Mouse (Mus musculus): ENCODE measurements around the gene Syne1. TPM values are rescaled to one million over a fixed set of nuclear protein-coding genes. Genes with fewer than 3 reads are reported as not detected.

The Syne1 gene
- polyA plus RNA-seq, 1 experiment from 2014 or later = 5.2 TPM

- H3K27me3 ChIP-seq = no peaks in the 10 kb centered on the region
- no peaks in the 10 kb centered on the region for H3K36me3 ChIP-seq
- WGBS = 83% methylated on average over 3 of the region's 3 CpGs
- ATAC-seq (replicated peaks) = no peak
- H3K9ac ChIP-seq (replicated peaks) = no peak overlapping the region
- no peak overlapping the region for H3K4me3 ChIP-seq
- H3K27ac ChIP-seq (replicated peaks) = no peak overlapping the region
- H3K4me2 ChIP-seq (replicated peaks) = no peak overlapping the region
- H3K9me3 ChIP-seq = no peaks in the 10 kb centered on the region
- no peaks in the 10 kb centered on the region for H3K4me1 ChIP-seq
These were observed 484.2 kb downstream of the Syne1 start for GRCm38 (mm10) chr10:5067113-5067512.

DNA sequence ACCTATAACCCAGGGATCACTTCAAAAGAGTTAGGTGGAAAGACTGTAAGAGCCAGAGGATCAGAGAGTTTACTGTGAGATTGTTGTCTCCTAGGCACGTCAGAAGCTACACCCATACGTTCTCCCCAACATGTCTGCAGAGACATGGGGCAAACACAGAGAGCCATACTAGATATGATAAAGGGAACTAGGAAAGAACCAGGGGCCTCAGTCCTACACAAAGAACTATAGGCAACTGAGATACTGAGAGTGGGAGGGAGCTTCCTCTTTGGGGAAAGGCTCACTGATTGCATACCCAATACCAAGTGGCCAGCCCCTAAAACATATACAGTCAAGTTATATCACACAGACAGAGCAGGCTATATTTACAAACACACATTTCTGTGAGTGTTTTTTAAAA lies 491.3 kb downstream of the Syne1 start:
- Histone ChIP-seq H3K9me3 (no peaks in the 10 kb centered on the region), H3K4me2 (replicated peaks) (no peak overlapping the region), H3K27me3 (no peaks in the 10 kb centered on the region), H3K4me3 (no peak overlapping the region), H3K4me1 (no peaks in the 10 kb centered on the region), H3K36me3 (no peaks in the 10 kb centered on the region), H3K27ac (replicated peaks) (no peak overlapping the region), H3K9ac (replicated peaks) (no peak overlapping the region)
- no peak for ATAC-seq (replicated peaks)
- WGBS = 91% methylated on average over 2 of the region's 2 CpGs

- 94% methylated on average over 2 of the region's 2 CpGs for WGBS
- no peak overlapping the region for H3K9ac ChIP-seq (replicated peaks)
- H3K27ac ChIP-seq (replicated peaks) = no peak overlapping the region
- H3K27me3 ChIP-seq = no peaks in the 10 kb centered on the region
- H3K36me3 ChIP-seq = no peaks in the 10 kb centered on the region
- no peak overlapping the region for H3K4me2 ChIP-seq (replicated peaks)
- H3K4me1 ChIP-seq = no peaks in the 10 kb centered on the region
- no peak overlapping the region for H3K4me3 ChIP-seq
- no peaks in the 10 kb centered on the region for H3K9me3 ChIP-seq
- no peak for ATAC-seq (replicated peaks)
These were observed 492.4 kb downstream of the Syne1 start for GRCm38 (mm10) chr10:5058876-5059275.

- H3K4me2 ChIP-seq (replicated peaks) = no peak overlapping the region
- H3K36me3 ChIP-seq = no peaks in the 10 kb centered on the region
- no peaks in the 10 kb centered on the region for H3K27me3 ChIP-seq
- no peak overlapping the region for H3K4me3 ChIP-seq
- no peaks in the 10 kb centered on the region for H3K4me1 ChIP-seq
- 96% methylated on average over 15 of the region's 15 CpGs for WGBS
- no peak for ATAC-seq (replicated peaks)
- no peak overlapping the region for H3K27ac ChIP-seq (replicated peaks)
- no peaks in the 10 kb centered on the region for H3K9me3 ChIP-seq
- no peak overlapping the region for H3K9ac ChIP-seq (replicated peaks)
These were observed 493.6 kb downstream of the Syne1 start for GRCm38 (mm10) chr10:5057661-5058060.

GRCm38 (mm10) chr10:5056940-5057339 lies 494.3 kb downstream of the Syne1 start:
- H3K27me3 ChIP-seq = no peaks in the 10 kb centered on the region
- H3K4me2 ChIP-seq (replicated peaks) = no peak overlapping the region
- H3K9ac ChIP-seq (replicated peaks) = no peak overlapping the region
- WGBS = 67% methylated on average over 3 of the region's 3 CpGs
- H3K36me3 ChIP-seq = no peaks in the 10 kb centered on the region
- no peak for ATAC-seq (replicated peaks)
- H3K27ac ChIP-seq (replicated peaks) = no peak overlapping the region
- H3K9me3 ChIP-seq = no peaks in the 10 kb centered on the region
- H3K4me1 ChIP-seq = no peaks in the 10 kb centered on the region
- no peak overlapping the region for H3K4me3 ChIP-seq

- H3K4me1 ChIP-seq = no peaks in the 10 kb centered on the region
- no peak overlapping the region for H3K4me2 ChIP-seq (replicated peaks)
- no peaks in the 10 kb centered on the region for H3K27me3 ChIP-seq
- 38% methylated on average over 10 of the region's 10 CpGs for WGBS
- H3K36me3 ChIP-seq = no peaks in the 10 kb centered on the region
- no peak for ATAC-seq (replicated peaks)
- H3K9ac ChIP-seq (replicated peaks) = no peak overlapping the region
- no peak overlapping the region for H3K4me3 ChIP-seq
- H3K27ac ChIP-seq (replicated peaks) = no peak overlapping the region
- no peaks in the 10 kb centered on the region for H3K9me3 ChIP-seq
These were observed 495.0 kb downstream of the Syne1 start for GRCm38 (mm10) chr10:5056243-5056735.

DNA sequence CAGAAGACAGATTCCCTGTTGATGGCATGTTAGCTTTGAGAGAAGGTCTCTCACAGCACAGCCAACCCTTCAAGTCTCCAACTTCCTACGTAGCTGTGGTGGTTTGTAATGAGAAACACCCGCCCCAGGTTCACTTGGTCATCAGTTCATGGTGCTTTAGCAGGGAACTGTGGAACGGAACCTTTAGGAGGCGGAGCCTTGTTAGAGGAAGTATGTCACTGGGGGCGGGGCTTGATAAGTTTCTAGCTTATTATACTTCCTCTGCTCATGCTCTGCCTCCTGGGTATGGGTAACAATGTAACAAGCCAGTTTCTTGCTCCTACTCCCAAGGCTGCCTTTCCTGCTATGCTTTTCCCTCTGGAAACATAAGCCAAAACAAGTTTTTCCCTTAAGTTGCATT lies 505.6 kb downstream of the Syne1 start:
- no peaks in the 10 kb centered on the region for H3K27me3 ChIP-seq
- H3K4me1 ChIP-seq = no peaks in the 10 kb centered on the region
- ATAC-seq (replicated peaks) = no peak

DNA sequence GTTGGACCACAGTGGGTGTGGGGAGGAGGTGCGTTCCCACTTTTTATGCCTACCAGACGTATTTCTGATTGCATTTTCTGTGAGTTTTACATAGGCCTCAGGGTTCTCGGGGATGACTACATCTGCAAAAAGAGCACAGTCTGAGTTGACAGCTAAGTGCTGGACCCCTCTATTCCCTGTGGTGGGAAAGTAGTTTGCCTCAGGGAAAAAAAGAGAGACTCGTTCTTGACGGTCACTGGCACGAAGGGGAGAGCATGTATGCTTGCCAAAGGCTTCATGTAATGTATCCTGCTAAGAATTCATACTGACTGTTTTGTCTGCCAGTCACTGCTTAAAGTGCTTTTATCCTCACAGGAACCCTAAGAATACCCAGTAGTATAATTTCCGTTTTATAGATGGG lies 506.1 kb downstream of the Syne1 start:
- ATAC-seq (replicated peaks) = no peak
- no peak overlapping the region for H3K27ac ChIP-seq (replicated peaks)
- WGBS = 81% methylated on average over 7 of the region's 7 CpGs

More for the DNA sequence above, 505.6 kb downstream of the Syne1 start:
- Histone ChIP-seq H3K4me3 (no peak overlapping the region), H3K9ac (replicated peaks) (no peak overlapping the region), H3K9me3 (no peaks in the 10 kb centered on the region), H3K36me3 (no peaks in the 10 kb centered on the region), H3K27ac (replicated peaks) (no peak overlapping the region), H3K4me2 (replicated peaks) (no peak overlapping the region)
- WGBS = 92% methylated on average over 5 of the region's 5 CpGs

GRCm38 (mm10) chr10:5044481-5044880 lies 506.8 kb downstream of the Syne1 start:
- no peak overlapping the region for H3K4me2 ChIP-seq (replicated peaks)
- no peak overlapping the region for H3K27ac ChIP-seq (replicated peaks)
- H3K9me3 ChIP-seq = no peaks in the 10 kb centered on the region
- H3K4me1 ChIP-seq = no peaks in the 10 kb centered on the region
- H3K9ac ChIP-seq (replicated peaks) = no peak overlapping the region
- ATAC-seq (replicated peaks) = no peak
- 92% methylated on average over 8 of the region's 8 CpGs for WGBS
- no peaks in the 10 kb centered on the region for H3K27me3 ChIP-seq
- no peaks in the 10 kb centered on the region for H3K36me3 ChIP-seq
- no peak overlapping the region for H3K4me3 ChIP-seq

More for the DNA sequence above, 506.1 kb downstream of the Syne1 start:
- H3K4me2 ChIP-seq (replicated peaks) = no peak overlapping the region
- H3K4me1 ChIP-seq = no peaks in the 10 kb centered on the region
- no peaks in the 10 kb centered on the region for H3K36me3 ChIP-seq
- H3K9ac ChIP-seq (replicated peaks) = no peak overlapping the region
- no peaks in the 10 kb centered on the region for H3K9me3 ChIP-seq
- no peaks in the 10 kb centered on the region for H3K27me3 ChIP-seq
- no peak overlapping the region for H3K4me3 ChIP-seq

GRCm38 (mm10) chr10:5041254-5041653 lies 510.0 kb downstream of the Syne1 start:
- Histone ChIP-seq H3K4me1 (no peaks in the 10 kb centered on the region), H3K36me3 (no peaks in the 10 kb centered on the region), H3K27me3 (no peaks in the 10 kb centered on the region), H3K4me3 (no peak overlapping the region), H3K4me2 (replicated peaks) (no peak overlapping the region), H3K9ac (replicated peaks) (no peak overlapping the region), H3K27ac (replicated peaks) (no peak overlapping the region), H3K9me3 (no peaks in the 10 kb centered on the region)
- WGBS = 79% methylated on average over 8 of the region's 8 CpGs
- ATAC-seq (replicated peaks) = no peak

DNA sequence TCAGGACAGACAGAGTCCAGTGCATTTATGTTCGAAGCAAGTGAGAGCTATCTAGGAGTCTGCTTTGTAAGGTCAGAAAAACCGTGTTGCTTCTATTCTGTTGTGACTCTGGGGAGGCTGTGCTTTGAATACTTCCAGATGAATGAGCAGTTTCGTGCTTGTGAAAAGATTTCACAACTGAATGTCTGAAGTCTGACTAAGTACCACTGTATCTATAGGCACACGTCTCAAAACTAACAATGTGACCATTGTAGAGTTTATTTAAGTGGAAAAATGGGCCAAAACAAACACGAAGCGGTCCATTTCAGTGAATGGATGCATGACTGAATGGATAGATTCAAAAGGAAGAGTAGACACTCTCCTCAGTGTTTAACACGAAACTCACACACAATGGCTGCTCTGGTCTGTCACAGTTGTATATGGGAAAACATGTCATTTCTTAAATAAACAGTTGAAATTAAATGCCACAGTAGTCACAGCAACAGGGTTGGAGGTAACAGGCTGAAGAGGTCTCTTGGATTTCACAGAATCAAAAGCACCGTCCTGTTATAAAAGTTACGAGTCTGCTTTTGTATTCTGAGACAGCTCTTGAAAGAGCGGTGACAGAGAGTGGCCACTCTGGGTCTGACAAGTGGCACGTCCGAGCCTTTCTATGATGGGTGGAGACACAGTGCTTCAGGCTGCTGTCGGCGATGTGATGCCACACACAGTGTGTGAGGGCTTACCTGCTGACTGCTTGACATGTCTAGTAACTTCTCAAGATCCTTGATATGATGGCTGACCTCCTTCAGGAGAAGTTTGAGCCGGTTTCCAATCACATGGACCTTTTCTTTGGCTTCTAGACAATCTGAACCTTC lies 518.9 kb downstream of the Syne1 start:
- no peak for ATAC-seq (replicated peaks)
- Histone ChIP-seq H3K4me2 (replicated peaks) (no peak overlapping the region), H3K27me3 (no peaks in the 10 kb centered on the region), H3K36me3 (no peaks in the 10 kb centered on the region; the same call in 1 of the 2 replicates), H3K9ac (replicated peaks) (no peak overlapping the region), H3K4me1 (0 out of 2 replicates have a peak, but pooled peaks cover 3% of the 10 kb centered on the region), H3K4me3 (no peak overlapping the region), H3K27ac (replicated peaks) (no peak overlapping the region), H3K9me3 (no peaks in the 10 kb centered on the region)
- 24% methylated on average over 15 of the region's 15 CpGs for WGBS

- H3K9me3 ChIP-seq = no peaks in the 10 kb centered on the region
- H3K27me3 ChIP-seq = no peaks in the 10 kb centered on the region
- no peak overlapping the region for H3K4me3 ChIP-seq
- H3K4me1 ChIP-seq = 0 out of 2 replicates have a peak, but pooled peaks cover 3% of the 10 kb centered on the region
- no peak overlapping the region for H3K9ac ChIP-seq (replicated peaks)
- WGBS = 90% methylated on average over 1 of the region's 1 CpGs
- no peak for ATAC-seq (replicated peaks)
- H3K36me3 ChIP-seq = no peaks in the 10 kb centered on the region; the same call in 1 of the 2 replicates
- no peak overlapping the region for H3K27ac ChIP-seq (replicated peaks)
- no peak overlapping the region for H3K4me2 ChIP-seq (replicated peaks)
These were observed 521.4 kb downstream of the Syne1 start for GRCm38 (mm10) chr10:5029883-5030282.
